Mouse (Mus musculus): ENCODE results near the gene Hsf5.

DNA sequence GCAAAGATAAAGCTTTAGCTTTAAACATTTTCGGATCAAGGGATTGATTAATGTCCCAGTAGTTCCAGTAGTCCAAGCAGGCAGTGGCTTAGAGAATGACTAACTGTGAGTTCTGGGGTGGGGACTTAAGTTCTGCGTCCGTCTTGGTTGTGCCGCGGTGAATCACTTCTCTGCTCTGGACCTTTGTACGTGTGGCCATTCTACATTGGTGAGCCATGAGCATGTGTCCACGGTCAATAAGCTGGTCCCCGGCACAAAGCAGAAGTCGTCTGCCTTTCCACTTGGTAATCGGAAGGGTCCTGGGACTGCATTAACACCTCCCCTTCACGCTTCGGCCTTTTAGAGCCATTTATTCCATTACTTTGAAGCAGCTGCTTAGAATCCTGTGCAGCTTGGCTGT lies 65.1 kb downstream of the Hsf5 start:
- TF ChIP-seq CTCF (IDR thresholded peaks at IDR 0.05; ENCODE audit: low read depth) (no peak), EP300 (IDR thresholded peaks at IDR 0.05; ENCODE audit: low read depth) (no peak)

Data from liver, embryonic 14.5 days (tissue).